Mouse (Mus musculus) cerebellum, adult 9-10 months (tissue): ENCODE measurements around the gene Cpt1a.

Source experiments
- DNase-seq: peaks from one replicate; pipeline ENCODE4 v3.0.0; 2022

Gene Cpt1a

GRCm38 (mm10) chr19:3322261-3322969 is at the start of gene Cpt1a:
Cpt1a (plus strand) TSS chr19:3322334.
- DNase-seq, result peak; percentile 2

- DNase-seq, result no peak
Measured at GRCm38 (mm10) chr19:3273331-3273730, 48.8 kb upstream of the Cpt1a start.

GRCm38 (mm10) chr19:3275744-3276365 is 46.3 kb upstream of the Cpt1a start:
- no peak for DNase-seq

GRCm38 (mm10) chr19:3281886-3282285 is 40.2 kb upstream of the Cpt1a start:
- DNase-seq, result no peak

- DNase-seq, result peak; percentile 94
Measured at GRCm38 (mm10) chr19:3282572-3283467, 39.3 kb upstream of the Cpt1a start, which contains the start of the genes Mrpl21 and Ighmbp2. Mrpl21 (plus strand) TSS chr19:3282901. Ighmbp2 (minus strand) TSS chr19:3283017.

- DNase-seq, result no peak
Measured at GRCm38 (mm10) chr19:3289006-3289405, 33.1 kb upstream of the Cpt1a start.

GRCm38 (mm10) chr19:3292028-3292427 is 30.1 kb upstream of the Cpt1a start:
- DNase-seq, result no peak

- no peak for DNase-seq
Measured at GRCm38 (mm10) chr19:3292993-3293392, 29.1 kb upstream of the Cpt1a start.

GRCm38 (mm10) chr19:3295245-3295644 is 26.9 kb upstream of the Cpt1a start:
- no peak for DNase-seq

- DNase-seq, result no peak
Measured at GRCm38 (mm10) chr19:3297034-3297433, 25.1 kb upstream of the Cpt1a start.

- DNase-seq, result no peak
Measured at GRCm38 (mm10) chr19:3297775-3298174, 24.4 kb upstream of the Cpt1a start.

GRCm38 (mm10) chr19:3304017-3304416 is 18.1 kb upstream of the Cpt1a start:
- no peak for DNase-seq

- DNase-seq, result no peak
Measured at GRCm38 (mm10) chr19:3307175-3307949, 14.8 kb upstream of the Cpt1a start.

- DNase-seq, result no peak
Measured at GRCm38 (mm10) chr19:3319341-3319740, 2.8 kb upstream of the Cpt1a start.

GRCm38 (mm10) chr19:3320086-3320485 is 2.0 kb upstream of the Cpt1a start:
- DNase-seq, result no peak

- DNase-seq, result no peak
Measured at GRCm38 (mm10) chr19:3320801-3321200, 1.3 kb upstream of the Cpt1a start.

- peak; percentile 2 for DNase-seq
Measured at GRCm38 (mm10) chr19:3321617-3322016, 517 bp upstream of the Cpt1a start.

- DNase-seq, result peak; percentile 20
Measured at GRCm38 (mm10) chr19:3323201-3323621, 1.1 kb downstream of the Cpt1a start.

- peak; percentile 20 for DNase-seq
Measured at GRCm38 (mm10) chr19:3323753-3324270, 1.7 kb downstream of the Cpt1a start.

- DNase-seq, result peak; percentile 18
Measured at GRCm38 (mm10) chr19:3324271-3324811, 2.2 kb downstream of the Cpt1a start.

- peak; percentile 43 for DNase-seq
Measured at GRCm38 (mm10) chr19:3324931-3325711, 3.0 kb downstream of the Cpt1a start.
